8 mouse cellular contexts compared by ENCODE assay signal in the genomic region with DNA sequence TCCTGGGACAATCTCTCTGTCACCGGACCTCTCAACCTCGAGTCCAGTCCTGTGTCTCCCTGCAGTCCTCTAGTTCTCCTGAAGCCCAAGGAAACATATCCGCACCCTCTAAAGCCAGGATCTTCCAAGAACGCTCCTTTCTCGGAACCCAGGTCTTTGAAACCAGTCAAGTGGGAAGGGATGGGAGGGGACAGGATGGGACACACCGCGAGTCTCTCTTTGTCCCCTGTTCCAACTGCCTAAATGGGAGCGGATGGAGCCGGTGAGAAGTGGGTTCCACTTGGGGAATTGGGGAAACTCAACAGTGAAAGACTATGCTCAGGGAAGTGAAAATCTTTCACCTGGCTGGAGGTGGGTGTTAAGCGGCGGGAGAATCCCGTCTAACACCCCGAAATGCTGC. TPM values are rescaled to one million over a fixed set of nuclear protein-coding genes. Genes with fewer than 3 reads are reported as not detected.
DNase-seq lines count a peak whose midpoint lies in the region; ATAC-seq lines count a peak whose summit lies in the region.

No protein-coding gene starts in this region.

- DNase-seq in kidney, adult 8-10 months, result no peak
- no peak for DNase-seq in cerebellum, adult 8-10 months
- DNase-seq in kidney, postnatal 4 days, result no peak
- no peak for DNase-seq in spleen, postnatal 14 days (ENCODE audit: low spot score in 2 of 2)

- no peaks in the 10 kb centered on the region for H3K9me3 ChIP-seq in kidney, embryonic 16.5 days (ENCODE audit: low read length)
- no peaks in the 10 kb centered on the region for H3K9me3 ChIP-seq in embryonic facial prominence, embryonic 12.5 days
- no peaks in the 10 kb centered on the region for H3K9me3 ChIP-seq in intestine, embryonic 16.5 days (ENCODE audit: control insufficient read depth, low read length)
- no peaks in the 10 kb centered on the region for H3K9me3 ChIP-seq in neural tube, embryonic 14.5 days (ENCODE audit: control insufficient read depth, low read length)

- peak overlapping the region; percentile 66 for H3K9ac ChIP-seq in kidney, embryonic 16.5 days (replicated peaks; ENCODE audit: low read length)
- peak overlapping the region; percentile 36; the same call in 1 of the 2 replicates for H3K9ac ChIP-seq in embryonic facial prominence, embryonic 12.5 days
- H3K9ac ChIP-seq in intestine, embryonic 16.5 days (ENCODE audit: low read depth, low read length), result peak overlapping the region; percentile 63
- peak overlapping the region; percentile 72 for H3K9ac ChIP-seq in neural tube, embryonic 14.5 days (replicated peaks; ENCODE audit: low read depth, low read length)

- H3K36me3 ChIP-seq in kidney, embryonic 16.5 days (ENCODE audit: insufficient read depth, low read length), result no peaks in the 10 kb centered on the region
- H3K36me3 ChIP-seq in embryonic facial prominence, embryonic 12.5 days, result no peaks in the 10 kb centered on the region
- H3K36me3 ChIP-seq in intestine, embryonic 16.5 days (ENCODE audit: control insufficient read depth, insufficient read depth, low read length), result no peaks in the 10 kb centered on the region
- no peaks in the 10 kb centered on the region for H3K36me3 ChIP-seq in neural tube, embryonic 14.5 days (ENCODE audit: control insufficient read depth, insufficient read depth, low read length)

- peak overlapping the region; percentile 82 for H3K4me2 ChIP-seq in kidney, embryonic 16.5 days (replicated peaks; ENCODE audit: low read depth, low read length)
- H3K4me2 ChIP-seq in embryonic facial prominence, embryonic 12.5 days (replicated peaks), result peak overlapping the region; percentile 92
- H3K4me2 ChIP-seq in intestine, embryonic 16.5 days (ENCODE audit: low read depth, low read length), result peak overlapping the region; percentile 86
- peak overlapping the region; percentile 72 for H3K4me2 ChIP-seq in neural tube, embryonic 14.5 days (ENCODE audit: low read depth, low read length)

- H3K4me1 ChIP-seq in kidney, embryonic 16.5 days (ENCODE audit: insufficient read depth, low read length), result no peaks in the 10 kb centered on the region
- H3K4me1 ChIP-seq in embryonic facial prominence, embryonic 12.5 days, result no peaks in the 10 kb centered on the region
- no peaks in the 10 kb centered on the region for H3K4me1 ChIP-seq in intestine, embryonic 16.5 days (ENCODE audit: control insufficient read depth, insufficient read depth, low read length)
- no peaks in the 10 kb centered on the region for H3K4me1 ChIP-seq in neural tube, embryonic 14.5 days (ENCODE audit: control insufficient read depth, insufficient read depth, low read length)

- H3K4me3 ChIP-seq in kidney, embryonic 16.5 days (ENCODE audit: low read length), result peak overlapping the region; percentile 56
- peak overlapping the region; percentile 52 for H3K4me3 ChIP-seq in embryonic facial prominence, embryonic 12.5 days
- peak overlapping the region; percentile 58 for H3K4me3 ChIP-seq in intestine, embryonic 16.5 days (ENCODE audit: low read length)
- H3K4me3 ChIP-seq in neural tube, embryonic 14.5 days (ENCODE audit: low read depth, low read length), result peak overlapping the region; percentile 53

- H3K27me3 ChIP-seq in kidney, embryonic 16.5 days (ENCODE audit: insufficient read depth, low read length), result peaks cover 25% of the 10 kb centered on the region
- H3K27me3 ChIP-seq in embryonic facial prominence, embryonic 12.5 days, result peaks cover 28% of the 10 kb centered on the region
- peaks cover 12% of the 10 kb centered on the region; the same call in 1 of the 2 replicates for H3K27me3 ChIP-seq in intestine, embryonic 16.5 days (replicated peaks; ENCODE audit: control insufficient read depth, insufficient read depth, low read length)
- no peaks in the 10 kb centered on the region for H3K27me3 ChIP-seq in neural tube, embryonic 14.5 days (ENCODE audit: control insufficient read depth, insufficient read depth, low read length)

- ATAC-seq in kidney, embryonic 16.5 days (ENCODE audit: low FRiP score, low TSS enrichment), result peak; percentile 12; the same call in 1 of the 2 replicates
- ATAC-seq in embryonic facial prominence, embryonic 12.5 days (ENCODE audit: insufficient number of reproducible peaks, insufficient read depth, low FRiP score, low TSS enrichment), result no peak
- peak; percentile 19; the same call in 1 of the 2 replicates for ATAC-seq in intestine, embryonic 16.5 days
- peak; percentile 51; the same call in 1 of the 2 replicates for ATAC-seq in neural tube, embryonic 14.5 days (ENCODE audit: low read depth)

- 28% methylated on average over 13 of the region's 13 CpGs for WGBS in kidney, embryonic 16.5 days
- 31% methylated on average over 13 of the region's 13 CpGs for WGBS in embryonic facial prominence, embryonic 12.5 days
- 20% methylated on average over 13 of the region's 13 CpGs for WGBS in intestine, embryonic 16.5 days
- WGBS in neural tube, embryonic 14.5 days, result 28% methylated on average over 13 of the region's 13 CpGs

- no peak overlapping the region for H3K27ac ChIP-seq in kidney, embryonic 16.5 days (ENCODE audit: low read length)
- no peak overlapping the region for H3K27ac ChIP-seq in embryonic facial prominence, embryonic 12.5 days
- H3K27ac ChIP-seq in intestine, embryonic 16.5 days (ENCODE audit: low read length), result no peak overlapping the region
- peak overlapping the region; percentile 34 for H3K27ac ChIP-seq in neural tube, embryonic 14.5 days (ENCODE audit: low read depth, low read length)

RNA-seq across cellular contexts. Expression of a gene that starts 0.8 kb away (rescaled TPM):
- polyA plus RNA-seq in kidney, embryonic 16.5 days (2015; fragmentation: Nextera tagmentation; extraction: Ambion mirVana), result 23.1 and 24.8 TPM in 2 replicates
- 27.2 and 31.0 TPM in 2 replicates for polyA plus RNA-seq in embryonic facial prominence, embryonic 12.5 days (2016; fragmentation: Nextera tagmentation; extraction: Ambion mirVana)
- polyA plus RNA-seq in intestine, embryonic 16.5 days (2015; fragmentation: Nextera tagmentation; extraction: Ambion mirVana), result 19.0 and 19.6 TPM in 2 replicates
- polyA plus RNA-seq in neural tube, embryonic 14.5 days (2014; fragmentation: Nextera tagmentation; extraction: Ambion mirVana), result 263 and 279 TPM in 2 replicates
